Mouse (Mus musculus): ENCODE measurements at regions not wholly inside any gene's neighbourhood (a gene's known extent, or its start where the extent isn't known, plus 50 kb on each side); places are given as distances from the start of the nearest gene placed in this dataset.

DNA sequence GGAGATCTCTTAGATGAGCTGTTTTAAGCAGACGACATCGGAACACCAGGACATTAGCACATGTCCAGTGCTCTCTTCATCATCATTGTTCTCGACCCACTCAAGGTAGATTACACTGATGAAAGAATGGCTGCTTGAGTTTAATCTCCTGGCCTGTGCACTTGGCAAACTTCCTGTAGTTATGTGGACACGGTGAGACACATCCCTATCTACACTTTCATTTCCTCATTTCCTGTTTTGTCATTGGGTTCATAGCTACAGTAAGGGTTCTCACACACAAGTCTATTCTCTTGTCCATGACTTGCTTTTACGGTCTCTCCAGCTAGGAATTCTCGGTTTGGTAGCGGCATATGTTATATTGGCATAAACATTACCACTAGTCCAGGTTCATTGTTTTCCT lies 190.5 kb downstream of the Pdgfra start:
- Histone ChIP-seq H3K27ac (replicated peaks) (no peak overlapping the region), H3K4me2 (replicated peaks) (no peak overlapping the region), H3K9ac (no peak overlapping the region), H3K4me1 (no peaks in the 10 kb centered on the region), H3K9me3 (replicated peaks) (no peaks in the 10 kb centered on the region), H3K4me3 (replicated peaks) (no peak overlapping the region), H3K36me3 (no peaks in the 10 kb centered on the region), H3K27me3 (no peaks in the 10 kb centered on the region)
- no peak for ATAC-seq (ENCODE audit: insufficient number of reproducible peaks, low FRiP score, low TSS enrichment, low read depth)
- 88% methylated on average over 7 of the region's 7 CpGs for WGBS

DNA sequence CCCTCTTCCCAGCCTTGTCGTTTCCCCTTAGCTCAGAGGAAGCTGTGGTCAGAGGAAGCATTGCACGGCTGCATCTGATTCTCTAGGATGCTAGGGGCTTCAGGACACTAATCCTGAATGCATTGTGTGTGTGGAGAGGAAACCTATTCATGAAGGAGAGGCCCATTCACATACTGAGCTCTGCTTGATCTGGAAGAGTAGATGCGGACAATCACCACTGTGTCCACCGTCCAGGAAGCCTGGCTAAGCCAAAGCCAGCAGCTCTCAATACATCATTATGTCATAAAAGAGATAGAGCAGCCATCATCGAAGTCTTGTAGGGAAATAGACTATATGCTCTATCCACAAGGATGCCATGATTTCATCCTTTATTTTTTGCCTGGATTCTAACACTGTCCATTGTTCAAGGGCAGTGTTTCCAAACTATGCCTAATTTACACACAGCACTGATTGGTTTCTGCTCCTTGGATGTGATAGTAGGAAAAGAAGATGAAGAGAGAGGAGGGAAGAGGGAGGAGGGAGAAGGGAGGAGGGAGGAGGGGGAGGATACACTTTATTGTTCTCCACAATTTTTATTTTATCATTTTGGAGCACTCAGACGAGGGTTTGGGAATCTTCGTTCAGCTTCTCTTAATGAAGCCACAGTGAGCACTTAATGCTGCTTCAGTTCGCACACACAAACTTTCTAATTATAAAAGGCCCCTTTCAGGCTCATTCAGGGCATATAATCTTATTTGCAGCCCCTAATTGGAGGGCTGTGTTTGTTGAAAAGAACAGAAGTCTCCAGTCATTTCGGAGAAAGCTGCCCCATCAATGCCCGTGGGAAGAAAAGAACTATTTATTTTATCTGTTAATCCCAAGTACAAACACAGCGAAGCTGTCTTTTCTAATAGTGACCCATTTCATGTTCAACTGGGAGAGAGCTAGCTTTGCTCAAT lies 195.0 kb downstream of the Pdgfra start:
- ATAC-seq (ENCODE audit: insufficient number of reproducible peaks, low FRiP score, low TSS enrichment, low read depth): no peak
- 30% methylated on average over 11 of the region's 11 CpGs for WGBS
- Histone ChIP-seq H3K9ac (no peak overlapping the region), H3K27me3 (no peaks in the 10 kb centered on the region), H3K4me2 (replicated peaks) (no peak overlapping the region), H3K9me3 (replicated peaks) (no peaks in the 10 kb centered on the region), H3K4me1 (no peaks in the 10 kb centered on the region), H3K36me3 (no peaks in the 10 kb centered on the region), H3K27ac (replicated peaks) (no peak overlapping the region), H3K4me3 (replicated peaks) (no peak overlapping the region)

- H3K36me3 ChIP-seq: no peaks in the 10 kb centered on the region
- no peak for ATAC-seq (ENCODE audit: insufficient number of reproducible peaks, low FRiP score, low TSS enrichment, low read depth)
- no peaks in the 10 kb centered on the region for H3K4me1 ChIP-seq
- no peaks in the 10 kb centered on the region for H3K9me3 ChIP-seq (replicated peaks)
- no peak overlapping the region for H3K27ac ChIP-seq (replicated peaks)
- WGBS: 61% methylated on average over 5 of the region's 5 CpGs
- H3K9ac ChIP-seq: no peak overlapping the region
- no peak overlapping the region for H3K4me3 ChIP-seq (replicated peaks)
- no peak overlapping the region for H3K4me2 ChIP-seq (replicated peaks)
- no peaks in the 10 kb centered on the region for H3K27me3 ChIP-seq
Observed at GRCm38 (mm10) chr5:75347774-75348116, 195.7 kb downstream of the Pdgfra start.

GRCm38 (mm10) chr5:75355266-75355665 lies 203.2 kb downstream of the Pdgfra start:
- H3K9me3 ChIP-seq (replicated peaks): no peaks in the 10 kb centered on the region
- no peak overlapping the region for H3K27ac ChIP-seq (replicated peaks)
- 29% methylated on average over 1 of the region's 1 CpGs for WGBS
- no peak for ATAC-seq (ENCODE audit: insufficient number of reproducible peaks, low FRiP score, low TSS enrichment, low read depth)
- no peaks in the 10 kb centered on the region for H3K27me3 ChIP-seq
- H3K9ac ChIP-seq: no peak overlapping the region
- no peak overlapping the region for H3K4me2 ChIP-seq (replicated peaks)
- H3K36me3 ChIP-seq: no peaks in the 10 kb centered on the region
- no peak overlapping the region for H3K4me3 ChIP-seq (replicated peaks)
- no peaks in the 10 kb centered on the region for H3K4me1 ChIP-seq

DNA sequence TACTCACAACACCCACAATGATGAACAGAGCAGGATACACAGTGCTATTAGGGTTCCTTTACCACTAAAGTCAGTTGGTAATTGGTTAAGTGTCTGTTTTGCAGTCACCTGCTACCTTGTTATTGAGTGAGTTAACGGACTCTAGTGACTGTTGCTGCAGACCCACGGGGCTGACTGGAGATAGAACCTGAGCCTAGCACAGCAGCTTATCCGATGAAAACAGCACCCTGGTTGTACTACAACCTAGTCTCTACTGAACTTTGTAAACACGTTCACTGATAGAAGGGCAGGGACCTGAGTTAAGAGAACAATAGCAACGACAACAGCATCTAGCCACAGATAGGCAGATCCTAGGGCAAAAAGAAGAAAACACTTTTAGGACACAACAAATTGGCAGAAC lies 206.8 kb downstream of the Pdgfra start:
- WGBS: 77% methylated on average over 5 of the region's 5 CpGs
- Histone ChIP-seq H3K36me3 (no peaks in the 10 kb centered on the region), H3K9me3 (replicated peaks) (no peaks in the 10 kb centered on the region), H3K27me3 (no peaks in the 10 kb centered on the region), H3K4me3 (replicated peaks) (no peak overlapping the region), H3K27ac (replicated peaks) (no peak overlapping the region), H3K4me2 (replicated peaks) (no peak overlapping the region), H3K9ac (no peak overlapping the region), H3K4me1 (no peaks in the 10 kb centered on the region)
- ATAC-seq (ENCODE audit: insufficient number of reproducible peaks, low FRiP score, low TSS enrichment, low read depth): no peak

- Histone ChIP-seq H3K4me1 (no peaks in the 10 kb centered on the region), H3K9me3 (replicated peaks) (no peaks in the 10 kb centered on the region), H3K27ac (replicated peaks) (no peak overlapping the region), H3K4me2 (replicated peaks) (no peak overlapping the region), H3K27me3 (no peaks in the 10 kb centered on the region), H3K4me3 (replicated peaks) (no peak overlapping the region), H3K9ac (no peak overlapping the region), H3K36me3 (no peaks in the 10 kb centered on the region)
- ATAC-seq (ENCODE audit: insufficient number of reproducible peaks, low FRiP score, low TSS enrichment, low read depth): no peak
- WGBS: 73% methylated on average over 6 of the region's 6 CpGs
Observed at GRCm38 (mm10) chr5:75363832-75364231, 210.9 kb upstream of the Kit start.

- Histone ChIP-seq H3K27ac (replicated peaks) (no peak overlapping the region), H3K4me2 (replicated peaks) (no peak overlapping the region), H3K36me3 (no peaks in the 10 kb centered on the region), H3K9me3 (replicated peaks) (no peaks in the 10 kb centered on the region), H3K9ac (no peak overlapping the region), H3K27me3 (no peaks in the 10 kb centered on the region), H3K4me3 (replicated peaks) (no peak overlapping the region), H3K4me1 (no peaks in the 10 kb centered on the region)
- WGBS: 86% methylated on average over 5 of the region's 5 CpGs
- no peak for ATAC-seq (ENCODE audit: insufficient number of reproducible peaks, low FRiP score, low TSS enrichment, low read depth)
Observed at GRCm38 (mm10) chr5:75367282-75367681, 207.4 kb upstream of the Kit start.

GRCm38 (mm10) chr5:75368691-75369090 lies 206.0 kb upstream of the Kit start:
- Histone ChIP-seq H3K27me3 (no peaks in the 10 kb centered on the region), H3K9me3 (replicated peaks) (no peaks in the 10 kb centered on the region), H3K4me1 (no peaks in the 10 kb centered on the region), H3K4me3 (replicated peaks) (no peak overlapping the region), H3K9ac (no peak overlapping the region), H3K36me3 (no peaks in the 10 kb centered on the region), H3K27ac (replicated peaks) (no peak overlapping the region), H3K4me2 (replicated peaks) (no peak overlapping the region)
- 84% methylated on average over 5 of the region's 5 CpGs for WGBS
- no peak for ATAC-seq (ENCODE audit: insufficient number of reproducible peaks, low FRiP score, low TSS enrichment, low read depth)

- H3K9ac ChIP-seq: no peak overlapping the region
- H3K27ac ChIP-seq (replicated peaks): no peak overlapping the region
- H3K4me1 ChIP-seq: peaks cover 6% of the 10 kb centered on the region; the same call in 1 of the 2 replicates
- no peaks in the 10 kb centered on the region for H3K27me3 ChIP-seq
- ATAC-seq (ENCODE audit: insufficient number of reproducible peaks, low FRiP score, low TSS enrichment, low read depth): no peak
- H3K4me2 ChIP-seq (replicated peaks): no peak overlapping the region
- H3K4me3 ChIP-seq (replicated peaks): no peak overlapping the region
- H3K36me3 ChIP-seq: no peaks in the 10 kb centered on the region
- H3K9me3 ChIP-seq (replicated peaks): no peaks in the 10 kb centered on the region
- 71% methylated on average over 3 of the region's 3 CpGs for whole genome bisulfite sequencing
Observed at GRCm38 (mm10) chr5:75372849-75373248, 201.9 kb upstream of the Kit start.

DNA sequence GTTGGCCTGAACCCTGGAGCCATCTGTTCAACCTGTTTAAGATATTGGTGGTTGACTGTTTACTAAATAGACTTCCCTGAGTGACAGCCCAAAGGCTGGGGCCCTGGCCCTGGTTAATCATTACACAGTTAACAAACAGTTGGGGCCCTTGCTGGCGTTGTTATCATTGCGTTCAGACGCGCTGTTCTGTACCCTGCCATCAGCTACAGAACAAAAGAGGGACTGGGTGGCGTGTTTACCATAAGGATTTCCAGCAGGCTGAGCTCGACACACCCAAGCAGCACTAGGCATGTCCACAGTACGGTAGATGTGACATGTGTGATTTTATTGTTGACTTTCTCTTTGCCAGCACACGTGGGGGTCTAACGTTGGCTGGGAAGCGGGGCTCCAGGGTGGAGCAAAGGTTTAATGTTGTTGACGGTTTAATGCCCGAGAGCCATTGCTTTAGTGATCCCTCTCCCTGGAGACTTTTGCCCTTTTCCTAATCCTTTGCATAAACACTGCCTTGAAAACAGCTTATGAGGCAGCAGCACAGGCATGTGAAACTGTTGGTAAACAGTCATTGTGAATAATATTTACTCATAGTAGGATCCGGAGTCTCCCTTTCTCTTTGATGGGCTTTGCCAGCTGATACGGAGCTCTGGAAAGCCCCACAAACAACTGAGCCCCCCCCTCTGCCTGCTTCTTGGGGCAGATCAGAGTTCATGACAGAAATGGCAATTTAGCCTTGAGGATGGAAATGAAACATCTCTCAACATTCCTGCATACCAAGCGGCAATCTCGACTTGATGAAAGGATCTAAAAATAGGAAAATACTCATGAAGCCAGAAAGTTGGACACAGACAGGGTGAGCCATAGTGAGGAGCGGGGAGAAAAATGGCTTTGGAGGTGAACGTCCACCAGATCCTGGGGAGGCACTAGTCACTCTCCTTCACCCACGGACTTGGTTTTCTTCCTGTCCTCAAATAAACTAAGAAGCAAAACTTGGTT lies 197.1 kb upstream of the Kit start:
- no peaks in the 10 kb centered on the region for H3K9me3 ChIP-seq (replicated peaks)
- WGBS: 39% methylated on average over 19 of the region's 19 CpGs
- ATAC-seq (ENCODE audit: insufficient number of reproducible peaks, low FRiP score, low TSS enrichment, low read depth): no peak

DNA sequence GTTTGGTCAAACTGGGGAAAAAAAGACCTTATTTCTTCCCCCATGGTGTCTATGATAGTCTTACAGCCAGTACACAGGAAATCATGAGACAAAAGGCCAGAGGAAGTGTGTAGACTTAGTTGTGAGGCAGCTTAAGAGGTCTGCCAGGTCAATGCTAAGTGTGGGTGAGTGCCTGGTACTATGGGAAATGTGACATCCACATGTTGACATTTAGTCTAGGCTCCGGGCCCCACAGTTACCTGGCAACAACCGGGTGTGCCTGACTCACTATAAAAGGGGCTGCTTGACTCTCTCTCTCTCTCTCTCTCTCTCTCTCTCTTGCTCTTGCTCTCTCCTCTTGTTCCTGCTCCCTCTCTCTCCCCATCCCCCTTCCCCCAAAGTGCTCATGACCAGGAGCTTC lies 196.1 kb upstream of the Kit start:
- no peak overlapping the region for H3K4me2 ChIP-seq (replicated peaks)
- no peak overlapping the region for H3K9ac ChIP-seq
- no peaks in the 10 kb centered on the region for H3K27me3 ChIP-seq
- H3K9me3 ChIP-seq (replicated peaks): no peaks in the 10 kb centered on the region
- ATAC-seq (ENCODE audit: insufficient number of reproducible peaks, low FRiP score, low TSS enrichment, low read depth): no peak
- no peak overlapping the region for H3K27ac ChIP-seq (replicated peaks)
- 39% methylated on average over 2 of the region's 2 CpGs for WGBS
- peaks cover 8% of the 10 kb centered on the region; the same call in 1 of the 2 replicates for H3K4me1 ChIP-seq
- H3K36me3 ChIP-seq: no peaks in the 10 kb centered on the region
- no peak overlapping the region for H3K4me3 ChIP-seq (replicated peaks)

More for the DNA sequence above, 197.1 kb upstream of the Kit start:
- Histone ChIP-seq H3K27ac (replicated peaks) (no peak overlapping the region), H3K4me3 (replicated peaks) (no peak overlapping the region), H3K4me1 (peaks cover 8% of the 10 kb centered on the region; the same call in 1 of the 2 replicates), H3K27me3 (no peaks in the 10 kb centered on the region), H3K9ac (no peak overlapping the region), H3K36me3 (no peaks in the 10 kb centered on the region), H3K4me2 (replicated peaks) (no peak overlapping the region)

Measured in embryonic facial prominence, embryonic 15.5 days (tissue).